Mouse (Mus musculus) hindlimb bud, embryonic 11.5 days (tissue): Measurements from ENCODE around the gene Taar2.

Source experiments
- DNase-seq: peaks from one replicate; pipeline ENCODE4 v3.0.0-alpha.2; 2012; ENCODE audit warnings: low read depth, low spot score; ENCODE audit errors: extremely low spot score

The Taar2 gene

GRCm38 (mm10) chr10:23938312-23938711, at the start of gene Taar2:
TSS of gene Taar2 (plus strand) at chr10:23938572.
- DNase-seq: no peak

GRCm38 (mm10) chr10:23892987-23893386, 45.4 kb upstream of the Taar2 start:
- DNase-seq: no peak

GRCm38 (mm10) chr10:23894601-23895349, 43.6 kb upstream of the Taar2 start, which contains the start of gene Vnn1:
TSS of gene Vnn1 (plus strand) at chr10:23894688.
- no peak for DNase-seq

- DNase-seq: no peak
Observed at GRCm38 (mm10) chr10:23895376-23895775, 43.0 kb upstream of the Taar2 start.

- no peak for DNase-seq
Observed at GRCm38 (mm10) chr10:23901119-23901518, 37.3 kb upstream of the Taar2 start.

GRCm38 (mm10) chr10:23905661-23906060, 32.7 kb upstream of the Taar2 start:
- DNase-seq: no peak

- no peak for DNase-seq
Observed at GRCm38 (mm10) chr10:23920056-23920455, 18.3 kb upstream of the Taar2 start, which contains the start of gene Taar1. TSS of gene Taar1 (plus strand) at chr10:23920356.

- DNase-seq: no peak
Observed at GRCm38 (mm10) chr10:23922468-23922867, 15.9 kb upstream of the Taar2 start.

- no peak for DNase-seq
Observed at GRCm38 (mm10) chr10:23923941-23924340, 14.4 kb upstream of the Taar2 start.

- DNase-seq: no peak
Observed at GRCm38 (mm10) chr10:23937613-23938012, 759 bp upstream of the Taar2 start.

- no peak for DNase-seq
Observed at GRCm38 (mm10) chr10:23942465-23942864, 4.1 kb downstream of the Taar2 start.

- no peak for DNase-seq
Observed at GRCm38 (mm10) chr10:23948026-23948425, 9.7 kb downstream of the Taar2 start.

- DNase-seq: no peak
Observed at GRCm38 (mm10) chr10:23949508-23950005, 11.2 kb downstream of the Taar2 start, which contains the start of gene Taar3. TSS of gene Taar3 (plus strand) at chr10:23949558.

GRCm38 (mm10) chr10:23951714-23952113, 13.3 kb downstream of the Taar2 start:
- no peak for DNase-seq

GRCm38 (mm10) chr10:23959071-23959470, 20.7 kb downstream of the Taar2 start:
- DNase-seq: no peak

- no peak for DNase-seq
Observed at GRCm38 (mm10) chr10:23960444-23960915, 22.1 kb downstream of the Taar2 start, which contains the start of gene Taar4. TSS of gene Taar4 (plus strand) at chr10:23960494.

GRCm38 (mm10) chr10:23963444-23963843, 25.1 kb downstream of the Taar2 start:
- no peak for DNase-seq

- no peak for DNase-seq
Observed at GRCm38 (mm10) chr10:23964921-23965610, 26.7 kb downstream of the Taar2 start.

GRCm38 (mm10) chr10:23970656-23971165, 32.3 kb downstream of the Taar2 start, which contains the start of gene Taar5:
TSS of gene Taar5 (plus strand) at chr10:23970706.
- DNase-seq: no peak

GRCm38 (mm10) chr10:23971256-23971655, 32.9 kb downstream of the Taar2 start:
- no peak for DNase-seq

- no peak for DNase-seq
Observed at GRCm38 (mm10) chr10:23977958-23978357, 39.6 kb downstream of the Taar2 start.
